In the genomic region with DNA sequence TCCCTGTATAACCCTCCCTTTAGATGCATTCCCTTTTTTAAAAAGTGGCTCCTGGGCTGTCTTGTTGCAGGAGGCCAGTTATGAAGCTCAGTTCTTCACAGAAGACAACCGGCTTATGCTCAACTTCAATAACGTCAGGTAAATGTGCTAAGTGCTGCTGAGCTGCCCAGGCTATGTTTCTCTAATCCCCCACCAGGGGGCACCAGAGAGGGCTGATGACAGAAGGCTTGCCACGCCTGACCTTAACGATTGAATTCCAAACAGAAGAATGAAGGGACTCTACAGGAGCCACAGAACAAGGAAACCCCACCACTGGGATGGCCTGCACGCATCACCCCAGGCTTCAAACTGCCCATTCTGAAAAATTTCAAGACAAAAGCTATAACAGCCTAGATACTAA, we compare ENCODE assay signal across 8 mouse cellular contexts. TPM values are rescaled to one million over a fixed set of nuclear protein-coding genes. Genes with fewer than 3 reads are reported as not detected.
DNase-seq lines count a peak whose midpoint lies in the region; ATAC-seq and TF ChIP-seq lines count a peak whose summit lies in the region.

No protein-coding gene starts in this region.

- H3K36me3 ChIP-seq in midbrain, embryonic 14.5 days (ENCODE audit: control insufficient read depth, insufficient read depth, low read length), result no peaks in the 10 kb centered on the region
- no peaks in the 10 kb centered on the region for H3K36me3 ChIP-seq in midbrain, embryonic 16.5 days (ENCODE audit: control insufficient read depth, insufficient read depth, low read length)
- H3K36me3 ChIP-seq in kidney, adult 2 months (ENCODE audit: control insufficient read depth, insufficient read depth, low read length), result no peaks in the 10 kb centered on the region

- DNase-seq in midbrain, embryonic 14.5 days, result peak; percentile 82
- DNase-seq in brain, adult 2 months (ENCODE audit: low read depth, low spot score), result peak; percentile 72
- DNase-seq in kidney, adult 2 months, result peak; percentile 75
- peak; percentile 58 to 76 for DNase-seq in lung, adult 18-20 months
- DNase-seq in right cerebral cortex, postnatal 14 days, result peak; percentile 68
- peak; percentile 54 to 56 for DNase-seq in urinary bladder, postnatal 36 days (ENCODE audit: low spot score in 2 of 2)

- 17% methylated on average over 5 of the region's 5 CpGs for WGBS in midbrain, embryonic 14.5 days
- WGBS in midbrain, embryonic 16.5 days, result 16% methylated on average over 5 of the region's 5 CpGs
- WGBS in kidney, adult 2 months, result 11% methylated on average over 5 of the region's 5 CpGs

- no peak overlapping the region for H3K4me2 ChIP-seq in midbrain, embryonic 14.5 days (ENCODE audit: low read length)
- H3K4me2 ChIP-seq in midbrain, embryonic 16.5 days (ENCODE audit: low read length), result no peak overlapping the region

- no peak for ATAC-seq in midbrain, embryonic 14.5 days (ENCODE audit: low FRiP score, low TSS enrichment)
- no peak for ATAC-seq in midbrain, embryonic 16.5 days
- 0 out of 2 replicates have a peak, but pooled peaks have one; percentile 60 for ATAC-seq in erythroblast, adult 5-6 weeks (replicated peaks; ENCODE audit: low FRiP score, poor library complexity, severe bottlenecking)

- TF ChIP-seq POLR2A in kidney, adult 2 months (IDR thresholded peaks at IDR 0.05; ENCODE audit: low read depth, low read length), result no peak

- no peak overlapping the region for H3K27ac ChIP-seq in midbrain, embryonic 14.5 days (replicated peaks; ENCODE audit: low read depth, low read length)
- no peak overlapping the region for H3K27ac ChIP-seq in midbrain, embryonic 16.5 days (ENCODE audit: low read length)
- H3K27ac ChIP-seq in kidney, adult 2 months (ENCODE audit: insufficient read depth, low read depth, low read length), result no peak overlapping the region

- no peaks in the 10 kb centered on the region for H3K4me1 ChIP-seq in midbrain, embryonic 14.5 days (ENCODE audit: control insufficient read depth, insufficient read depth, low read length)
- H3K4me1 ChIP-seq in midbrain, embryonic 16.5 days (ENCODE audit: control insufficient read depth, insufficient read depth, low read length), result peaks cover 9% of the 10 kb centered on the region; the same call in 1 of the 2 replicates
- no peaks in the 10 kb centered on the region for H3K4me1 ChIP-seq in kidney, adult 2 months (ENCODE audit: control insufficient read depth, insufficient read depth, low read length)

- peak; percentile 86 for TF ChIP-seq CTCF in kidney, adult 2 months (conservative IDR thresholded peaks at IDR 0.05; ENCODE audit: insufficient read depth, insufficient read length, low read depth, low read length)

- no peaks in the 10 kb centered on the region for H3K27me3 ChIP-seq in midbrain, embryonic 14.5 days (ENCODE audit: control insufficient read depth, insufficient read depth, low read length)
- no peaks in the 10 kb centered on the region for H3K27me3 ChIP-seq in midbrain, embryonic 16.5 days (ENCODE audit: control insufficient read depth, insufficient read depth, low read depth, low read length)
- no peaks in the 10 kb centered on the region for H3K27me3 ChIP-seq in kidney, adult 2 months (replicated peaks; ENCODE audit: control insufficient read depth, insufficient read depth, low read length)

- no peaks in the 10 kb centered on the region for H3K9me3 ChIP-seq in midbrain, embryonic 14.5 days (ENCODE audit: control insufficient read depth, low read length)
- H3K9me3 ChIP-seq in midbrain, embryonic 16.5 days (replicated peaks; ENCODE audit: control insufficient read depth, low read length, poor library complexity, severe bottlenecking), result no peaks in the 10 kb centered on the region

- no peak overlapping the region for H3K9ac ChIP-seq in midbrain, embryonic 14.5 days (replicated peaks; ENCODE audit: low read length)
- H3K9ac ChIP-seq in midbrain, embryonic 16.5 days (ENCODE audit: low read depth, low read length), result no peak overlapping the region

- no peak overlapping the region for H3K4me3 ChIP-seq in midbrain, embryonic 14.5 days (replicated peaks; ENCODE audit: low read depth, low read length)
- no peak overlapping the region for H3K4me3 ChIP-seq in midbrain, embryonic 16.5 days (ENCODE audit: low read depth, low read length)
- H3K4me3 ChIP-seq in kidney, adult 2 months (ENCODE audit: insufficient read depth, low read depth, low read length), result no peak overlapping the region

RNA-seq across cellular contexts. Expression of gene Bpifb5, which starts 8.4 kb away (rescaled TPM):
- not detected in 2 replicates for polyA plus RNA-seq in midbrain, embryonic 14.5 days (2014; fragmentation: Nextera tagmentation; extraction: Ambion mirVana)
- polyA plus RNA-seq in midbrain, embryonic 16.5 days (2015; fragmentation: Nextera tagmentation; extraction: Ambion mirVana), result 0.25 and 0.36 TPM in 2 replicates
- not detected in 2 replicates for total RNA-seq in erythroblast, adult 5-6 weeks (2015; ENCODE audit: low replicate concordance)
- not detected in 2 replicates for total RNA-seq in erythroblast, adult 5-6 weeks (2017; ENCODE audit: low replicate concordance)
- 0.10 and 0.16 TPM in 2 replicates for polyA plus RNA-seq in kidney, adult 2 months (2012; rRNA removed)

RNA-seq across cellular contexts. Expression of gene Bpifb1, which starts 24.6 kb away (rescaled TPM):
- 0.13 and 0.17 TPM in 2 replicates for polyA plus RNA-seq in midbrain, embryonic 14.5 days (2014; fragmentation: Nextera tagmentation; extraction: Ambion mirVana)
- polyA plus RNA-seq in midbrain, embryonic 16.5 days (2015; fragmentation: Nextera tagmentation; extraction: Ambion mirVana), result 0.88 and 1.0 TPM in 2 replicates
- total RNA-seq in erythroblast, adult 5-6 weeks (2015; ENCODE audit: low replicate concordance), result not detected in 2 replicates
- not detected in 2 replicates for total RNA-seq in erythroblast, adult 5-6 weeks (2017; ENCODE audit: low replicate concordance)
- not detected in 2 replicates for polyA plus RNA-seq in kidney, adult 2 months (2012; rRNA removed)

RNA-seq across cellular contexts. Expression of gene Bpifb9a, which starts 42.5 kb away (rescaled TPM):
- polyA plus RNA-seq in midbrain, embryonic 14.5 days (2014; fragmentation: Nextera tagmentation; extraction: Ambion mirVana), result not detected in 2 replicates
- not detected in 2 replicates for polyA plus RNA-seq in midbrain, embryonic 16.5 days (2015; fragmentation: Nextera tagmentation; extraction: Ambion mirVana)
- total RNA-seq in erythroblast, adult 5-6 weeks (2015; ENCODE audit: low replicate concordance), result not detected in 2 replicates
- not detected in 2 replicates for total RNA-seq in erythroblast, adult 5-6 weeks (2017; ENCODE audit: low replicate concordance)
- polyA plus RNA-seq in kidney, adult 2 months (2012; rRNA removed), result not detected in 2 replicates

RNA-seq across cellular contexts. Expression of gene Bpifa5, which starts 52.8 kb away (rescaled TPM):
- not detected in 2 replicates for polyA plus RNA-seq in midbrain, embryonic 14.5 days (2014; fragmentation: Nextera tagmentation; extraction: Ambion mirVana)
- polyA plus RNA-seq in midbrain, embryonic 16.5 days (2015; fragmentation: Nextera tagmentation; extraction: Ambion mirVana), result not detected in 2 replicates
- total RNA-seq in erythroblast, adult 5-6 weeks (2015; ENCODE audit: low replicate concordance), result not detected in 2 replicates
- not detected in 2 replicates for total RNA-seq in erythroblast, adult 5-6 weeks (2017; ENCODE audit: low replicate concordance)
- not detected in 2 replicates for polyA plus RNA-seq in kidney, adult 2 months (2012; rRNA removed)
